Mouse (Mus musculus) thymus, postnatal 10 days (tissue): Measurements from ENCODE around the gene Gm11639.
A peak's percentile ranks its signal among the peaks of the same experiment; 100 is the strongest.
"Not testable (repeated sequence)": the region's sequence is repeated elsewhere in the genome, so short reads cannot be mapped to it uniquely, and the experiment has no call there.

Experiments
- DNase-seq, 2 experiments: peaks; one replicate each; pipeline ENCODE4 v3.0.0; 2021; ENCODE audit warnings: low spot score in 2 of 2

Gene Gm11639

DNA sequence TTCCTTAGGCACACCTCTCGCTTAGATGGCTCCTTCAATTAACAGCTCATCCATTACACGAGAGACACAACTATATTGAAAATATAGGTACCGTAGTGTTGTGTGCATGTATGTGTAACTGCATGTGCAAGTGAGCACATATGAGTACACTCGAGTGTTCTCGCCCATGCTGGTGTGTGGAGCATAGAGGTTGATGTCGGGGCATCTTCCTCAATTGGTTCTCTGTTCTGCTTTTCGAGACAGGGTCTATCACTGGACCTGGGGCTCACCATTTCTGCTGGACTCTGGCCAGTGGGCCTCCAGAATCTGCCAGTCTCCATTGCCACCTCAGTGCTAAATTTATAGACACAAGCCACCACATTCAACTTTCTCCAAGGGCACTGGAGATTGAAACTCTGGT lies 432.3 kb downstream of the Gm11639 start:
- DNase-seq: no peak

DNA sequence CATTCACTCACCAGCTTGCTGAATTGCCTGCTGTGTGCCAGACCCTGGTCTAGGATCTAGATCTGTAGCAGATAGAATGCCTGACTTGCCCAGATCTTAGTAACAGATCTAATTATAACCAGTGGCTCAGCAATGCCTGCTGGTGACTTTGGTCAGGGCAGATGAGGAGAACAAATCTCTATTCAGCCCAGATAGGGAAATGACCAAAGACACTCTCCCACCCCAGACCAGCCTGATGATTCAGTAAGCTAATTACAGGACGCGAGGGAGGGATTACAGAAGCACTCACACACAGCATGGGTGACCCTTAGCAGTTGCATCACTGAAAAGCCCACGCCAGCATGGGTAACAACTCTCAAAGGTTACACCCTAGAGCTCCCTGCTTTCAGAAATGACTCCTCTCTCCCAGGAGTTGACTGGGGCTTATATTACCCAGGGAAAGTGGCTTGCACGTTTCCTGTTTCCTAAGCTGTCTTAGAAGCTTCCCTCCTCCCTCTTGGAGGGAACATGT lies 435.1 kb downstream of the Gm11639 start:
- DNase-seq: no peak

DNA sequence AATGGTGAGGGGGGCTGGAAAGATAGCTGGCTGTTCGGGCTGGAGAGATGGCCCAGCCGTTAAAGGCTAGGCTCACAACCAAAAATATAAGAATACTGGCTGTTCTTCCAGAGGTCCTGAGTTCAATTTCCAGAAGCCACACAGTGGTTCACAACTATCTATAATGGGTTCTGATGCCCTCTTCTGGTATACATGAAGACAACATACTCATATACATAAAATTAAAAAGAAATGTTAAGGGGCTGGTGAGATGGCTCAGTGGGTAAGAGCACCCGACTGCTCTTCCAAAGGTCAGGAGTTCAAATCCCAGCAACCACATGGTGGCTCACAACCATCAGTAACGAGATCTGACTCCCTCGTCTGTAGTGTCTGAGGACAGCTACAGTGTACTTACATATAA lies 436.3 kb downstream of the Gm11639 start:
- not testable (repeated sequence) for DNase-seq

DNA sequence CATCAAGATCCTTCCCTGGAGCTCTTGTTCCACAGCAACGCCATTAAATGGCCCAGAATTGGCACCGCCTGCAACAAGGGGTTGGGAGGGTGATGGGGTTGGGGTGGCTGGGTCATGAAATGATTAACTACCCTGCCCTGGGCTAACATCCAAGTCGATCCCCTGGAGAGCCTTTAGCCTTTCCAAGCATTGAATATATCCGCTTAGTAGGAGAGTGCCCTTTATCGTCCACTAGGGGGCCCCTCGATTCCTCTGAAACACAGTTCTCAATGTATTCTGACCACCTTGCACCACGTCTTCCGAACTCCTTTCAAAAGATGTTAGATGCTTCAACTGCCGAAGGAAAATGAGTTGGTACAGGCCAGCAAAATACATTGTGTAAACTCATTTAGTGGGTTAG lies 438.5 kb downstream of the Gm11639 start:
- peak in 1 of 2 experiments; percentile 52 for DNase-seq

DNA sequence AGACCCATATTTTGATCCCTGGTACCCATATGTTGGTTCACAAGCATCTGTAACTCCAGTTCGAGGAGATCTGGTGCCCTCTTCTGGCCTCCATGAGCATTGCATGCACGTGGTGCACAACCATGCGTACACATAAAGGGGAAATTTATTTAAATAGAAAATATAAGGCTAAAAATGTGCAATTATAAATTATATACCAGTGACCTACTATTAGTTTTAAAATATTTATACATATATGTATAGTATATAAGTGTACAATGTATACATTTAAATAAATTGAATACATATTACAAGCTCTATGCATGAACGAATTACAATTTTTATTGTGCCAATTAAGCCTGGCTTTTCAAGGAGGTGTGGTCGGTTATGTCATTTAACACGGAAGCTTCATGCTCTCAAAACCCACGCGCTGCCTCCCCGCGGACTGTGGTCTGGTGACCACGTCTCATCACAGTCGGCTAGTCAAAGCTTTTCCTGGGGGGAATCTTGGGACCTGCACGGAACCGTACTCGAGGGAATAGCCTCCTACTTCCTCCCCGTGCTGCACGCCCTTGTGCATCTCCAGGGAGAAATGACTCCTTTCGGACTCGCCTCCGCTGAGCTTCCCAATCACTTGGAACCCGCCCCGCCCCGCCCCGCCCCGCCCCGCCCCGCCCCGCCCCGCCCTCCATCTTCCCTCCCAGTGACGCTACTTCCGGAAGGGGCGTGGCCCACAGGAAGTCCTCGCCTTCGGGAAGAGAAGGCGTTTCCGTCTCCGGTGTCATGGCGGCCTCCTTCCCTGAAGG lies 440.4 kb downstream of the Gm11639 start, which contains the start of gene Mettl2:
TSS of gene Mettl2 (plus strand) at position 691 of the 785 bp plus-strand sequence.
- peak; percentile 67 to 82 for DNase-seq

DNA sequence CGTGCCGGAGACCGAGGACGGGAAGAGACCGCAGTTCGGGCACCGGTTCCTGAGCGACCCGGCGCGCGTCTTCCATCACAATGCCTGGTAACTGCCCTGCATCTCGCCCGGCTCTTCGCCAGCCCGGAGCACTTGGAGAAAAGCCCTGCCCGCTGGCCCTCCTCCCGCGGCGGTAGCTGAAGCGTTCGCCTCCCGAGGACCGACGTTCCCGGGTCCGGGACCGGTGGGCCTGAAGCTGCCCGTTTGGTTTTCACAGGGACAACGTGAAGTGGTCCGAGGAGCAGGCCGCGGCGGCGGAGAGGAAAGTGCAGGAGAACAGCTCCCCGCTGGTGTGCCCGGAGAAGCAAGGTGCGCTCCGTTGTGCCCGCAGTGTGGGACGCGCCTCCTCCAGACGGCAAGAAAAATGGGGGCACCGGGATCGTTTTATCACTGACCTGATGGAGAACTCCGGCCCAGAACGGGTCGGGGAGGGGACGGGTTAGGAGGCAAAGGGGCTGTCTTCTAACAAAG lies 441.1 kb downstream of the Gm11639 start:
- DNase-seq: no peak

DNA sequence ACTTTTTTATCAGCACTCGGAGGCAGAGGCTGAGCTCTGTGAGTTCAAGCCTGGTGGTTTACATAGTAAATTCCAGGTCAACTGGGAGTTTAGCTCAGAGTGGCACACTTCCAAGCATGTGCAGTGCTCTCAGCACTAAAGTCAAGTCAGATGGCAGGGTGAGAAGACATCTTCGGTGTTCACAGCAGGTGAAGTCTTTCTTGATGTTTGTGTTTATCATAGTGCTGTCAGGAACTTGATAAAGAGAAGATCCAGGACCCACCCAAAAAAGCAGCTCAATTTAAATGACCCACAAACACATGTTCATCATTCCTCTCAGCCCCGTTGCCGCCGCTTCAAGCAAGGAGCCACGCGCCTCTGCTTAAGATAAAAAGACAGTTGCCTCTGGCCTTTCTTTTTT lies 450.2 kb downstream of the Gm11639 start:
- DNase-seq: no peak

DNA sequence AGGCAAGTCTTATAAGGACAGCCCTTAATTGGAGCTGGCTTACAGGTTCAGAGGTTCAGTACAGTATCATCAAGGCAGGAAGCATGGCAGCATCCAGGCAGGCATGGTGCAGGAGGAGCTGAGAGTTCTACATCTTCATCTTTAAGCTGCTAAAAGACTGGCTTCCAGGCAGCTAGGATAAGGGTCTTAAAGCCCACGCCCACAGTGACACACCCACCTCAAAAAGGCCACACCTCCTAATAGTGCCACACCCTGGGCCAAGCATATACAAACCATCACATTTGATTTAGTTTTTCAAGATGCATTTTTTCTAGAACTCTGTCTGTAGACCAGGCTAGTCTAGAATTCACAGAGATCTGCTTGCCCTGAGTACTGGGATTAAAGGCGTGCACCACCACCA lies 451.7 kb downstream of the Gm11639 start:
- not testable (repeated sequence) for DNase-seq

DNA sequence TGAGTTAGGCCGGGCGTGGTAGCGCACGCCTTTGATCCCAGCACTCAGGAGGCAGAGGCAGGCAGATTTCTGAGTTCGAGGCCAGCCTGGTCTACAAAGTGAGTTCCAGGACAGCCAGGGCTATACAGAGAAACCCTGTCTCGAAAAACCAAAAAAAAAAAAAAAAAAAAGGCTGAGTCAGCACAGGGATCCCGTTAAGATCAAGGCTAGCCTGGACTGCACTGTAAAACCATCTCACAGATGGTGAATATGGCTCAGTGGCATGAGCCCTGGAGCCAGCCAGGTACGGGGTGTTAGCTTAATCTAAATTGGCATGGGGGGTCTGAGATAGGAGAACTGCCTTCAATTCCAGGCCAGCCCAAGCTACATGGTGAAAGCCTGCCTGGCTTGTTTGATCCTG lies 455.0 kb downstream of the Gm11639 start:
- not testable (repeated sequence) for DNase-seq

DNA sequence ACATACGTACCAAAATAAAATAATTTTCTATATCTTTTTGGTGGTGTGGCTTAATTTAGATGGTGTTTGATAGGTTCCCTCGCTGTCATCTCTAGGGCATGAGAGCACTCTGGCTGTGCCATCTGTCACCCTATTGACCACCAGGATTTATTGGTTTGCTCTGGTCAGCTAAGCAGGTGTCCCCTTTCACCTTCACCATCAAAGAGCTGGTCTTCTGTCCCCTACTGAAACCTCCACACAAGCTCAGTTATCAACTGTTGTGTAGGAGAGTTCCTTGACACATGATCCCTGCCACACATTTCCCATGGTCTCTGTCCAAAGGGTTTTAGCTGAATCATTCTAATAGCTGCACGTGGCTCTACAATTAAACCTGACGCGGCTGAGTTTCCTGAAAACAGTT lies 455.6 kb downstream of the Gm11639 start:
- no peak for DNase-seq

DNA sequence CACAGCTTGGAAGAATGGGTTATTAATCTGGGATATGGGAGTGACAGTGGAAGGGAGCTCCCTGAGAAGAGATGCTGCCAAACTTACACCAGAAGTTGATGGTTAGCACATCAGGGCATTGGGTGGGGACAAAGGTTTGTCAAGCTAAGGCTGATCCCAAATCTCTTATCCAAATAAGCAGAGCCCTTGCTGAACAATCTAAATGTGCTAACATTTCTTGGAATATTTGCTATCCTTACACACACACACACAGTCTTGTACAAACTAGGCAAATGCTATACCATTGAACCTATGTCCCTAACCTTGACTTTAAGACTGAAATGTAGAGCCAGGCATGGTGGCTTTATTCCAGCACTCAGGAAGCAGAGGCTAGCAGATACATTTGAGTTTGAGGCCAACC lies 458.1 kb downstream of the Gm11639 start:
- no peak for DNase-seq

DNA sequence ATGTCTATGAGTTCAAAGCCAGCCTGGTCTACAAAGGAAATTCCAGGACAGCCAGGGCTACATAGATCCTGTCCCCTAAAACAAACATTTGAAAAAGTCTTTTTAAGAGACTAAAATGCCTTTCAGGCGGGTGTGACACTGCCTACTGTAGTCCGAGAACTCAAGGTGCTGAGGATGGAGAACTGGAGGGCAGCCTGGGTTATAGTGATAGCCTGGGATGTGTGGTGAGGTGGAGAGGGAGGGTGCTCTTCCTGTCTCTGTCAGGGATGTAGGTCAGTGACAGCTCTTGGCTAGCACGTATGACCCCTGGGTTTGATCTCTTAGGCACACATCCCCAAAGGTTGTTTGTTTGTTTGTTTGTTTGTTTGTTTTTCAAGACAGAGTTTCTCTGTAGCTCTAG lies 458.6 kb downstream of the Gm11639 start:
- no peak for DNase-seq

DNA sequence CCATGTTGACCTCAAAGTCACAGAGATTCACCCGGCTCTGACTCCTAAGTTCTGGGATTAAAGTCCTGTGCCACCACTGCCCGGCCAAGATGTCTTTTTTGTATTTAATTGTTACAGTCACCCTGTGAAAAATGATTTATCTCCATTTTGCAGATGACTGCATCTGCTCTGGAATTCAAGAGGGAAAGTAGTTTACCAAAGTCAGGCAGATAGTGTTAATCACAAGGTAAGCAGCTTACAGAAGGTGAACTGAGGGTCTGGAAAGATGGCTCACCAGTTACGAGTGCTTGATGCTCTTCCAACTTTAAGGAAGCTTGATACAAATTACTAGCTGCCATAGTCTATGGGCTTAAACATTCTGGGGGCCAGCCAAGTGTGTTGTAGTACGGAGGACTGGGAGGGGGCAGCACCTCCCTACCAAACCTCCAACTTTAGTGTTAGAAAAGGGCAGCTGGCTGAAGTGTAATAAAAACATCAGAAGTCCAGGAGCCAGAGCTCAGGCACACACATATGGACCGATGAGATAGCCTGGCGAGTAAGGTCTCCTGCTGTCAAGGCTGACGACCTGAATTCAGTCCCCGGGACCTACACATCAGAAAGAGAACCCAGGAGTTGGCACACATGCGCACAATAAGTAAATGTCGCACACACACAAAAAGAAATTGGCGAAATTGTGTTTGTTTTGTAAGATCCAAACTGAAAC lies 459.2 kb downstream of the Gm11639 start:
- no peak for DNase-seq

DNA sequence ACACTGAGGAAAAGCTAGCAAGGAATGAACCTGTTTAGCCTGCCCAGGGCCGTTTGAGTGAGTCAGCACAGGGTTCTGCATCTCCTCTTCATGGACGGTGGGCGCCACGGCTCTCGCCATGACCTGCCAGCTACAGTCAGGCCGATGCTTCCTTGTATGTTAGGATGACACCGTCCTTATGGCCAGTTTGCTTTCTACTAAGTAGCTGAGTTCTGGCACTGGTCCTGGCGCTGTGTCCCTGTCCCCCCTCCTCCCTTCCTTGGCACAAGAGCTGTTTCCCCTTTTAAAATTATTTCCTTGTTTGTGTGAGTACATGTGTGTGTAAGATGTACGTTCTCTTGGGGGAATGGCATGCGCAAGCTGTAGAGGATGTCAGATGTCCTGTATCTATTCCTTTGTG lies 459.7 kb downstream of the Gm11639 start:
- no peak for DNase-seq

DNA sequence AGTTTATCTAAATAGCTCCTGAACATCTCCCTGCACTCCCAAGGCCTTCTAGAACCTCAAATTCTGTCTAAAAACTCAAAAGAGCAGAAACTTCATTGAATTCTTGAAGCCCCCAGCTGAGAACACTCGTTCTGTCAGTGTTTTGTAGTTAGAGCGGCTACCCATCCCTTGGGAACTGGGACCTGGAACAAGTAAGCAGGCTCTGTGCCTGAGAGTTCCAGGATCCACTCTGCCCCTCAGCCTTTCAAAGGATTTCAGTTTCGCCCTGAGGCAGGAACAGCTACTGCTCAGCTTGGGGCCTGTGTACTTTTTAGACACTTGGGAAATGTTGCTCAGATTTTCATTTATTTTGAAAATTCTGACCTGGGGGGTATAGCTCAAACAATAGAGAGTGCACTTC lies 461.1 kb downstream of the Gm11639 start, which contains the start of gene Gm10842:
TSS of gene Gm10842 (plus strand) at position 301 of the 400 bp plus-strand sequence.
- no peak for DNase-seq

DNA sequence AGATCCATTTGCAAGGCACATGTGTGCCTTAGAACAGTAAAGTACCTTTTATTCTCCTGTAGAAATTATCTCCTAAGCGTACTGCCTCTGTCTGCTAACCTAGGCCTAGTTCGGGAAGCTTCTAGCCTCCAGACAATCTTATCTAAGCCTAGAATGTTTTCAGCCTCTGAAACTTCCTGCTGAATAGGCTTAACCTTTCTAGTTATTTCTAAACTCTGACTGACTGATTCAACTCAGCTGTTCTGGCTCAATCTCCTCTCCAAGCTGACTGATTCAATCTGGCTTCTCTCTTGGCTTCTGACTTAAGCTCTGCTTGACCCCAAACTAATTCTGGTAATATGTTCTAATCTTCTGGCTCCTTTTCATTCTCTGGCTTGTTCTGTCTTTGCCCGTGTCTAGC lies 463.8 kb downstream of the Gm11639 start:
- no peak for DNase-seq

DNA sequence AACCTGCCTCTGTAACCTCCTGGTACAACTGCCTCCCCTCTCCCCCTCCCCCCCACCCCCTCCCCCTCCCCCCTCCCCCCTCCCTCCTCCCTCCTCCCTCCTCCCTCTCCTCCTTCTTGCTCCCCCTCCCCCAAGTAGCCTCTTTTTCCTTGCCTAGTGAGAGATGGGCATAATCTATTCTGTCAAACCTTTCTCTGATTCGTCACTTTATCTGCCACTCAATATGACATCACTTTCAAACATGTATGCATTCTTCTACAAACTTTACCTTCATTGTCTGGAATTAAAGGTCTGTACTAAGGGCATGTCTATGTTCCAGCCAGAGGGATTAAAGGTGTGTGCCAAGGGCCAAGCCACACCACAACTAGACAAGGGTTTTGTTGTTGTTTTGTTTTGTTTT lies 464.3 kb downstream of the Gm11639 start:
- peak in 1 of 2 experiments; percentile 32 for DNase-seq

DNA sequence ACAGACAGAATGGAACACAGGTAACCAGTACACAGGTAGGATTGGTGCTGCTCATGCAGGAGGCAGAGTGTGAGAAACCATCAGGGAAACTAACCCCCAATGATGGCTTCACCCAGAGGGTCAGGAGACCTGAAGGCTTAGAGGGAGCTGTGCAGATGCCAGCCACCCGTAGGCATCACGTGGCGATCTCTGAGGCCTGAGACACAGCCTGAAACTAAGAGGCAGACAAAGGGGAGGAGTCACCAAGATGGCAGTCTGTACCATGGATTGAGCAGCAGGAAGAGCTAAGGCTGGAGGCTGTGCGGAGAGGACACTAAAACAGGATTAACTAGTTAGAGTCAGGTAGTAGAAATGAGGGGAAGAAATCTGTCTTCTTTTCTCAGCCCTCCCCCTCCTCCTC lies 465.2 kb downstream of the Gm11639 start:
- no peak for DNase-seq

DNA sequence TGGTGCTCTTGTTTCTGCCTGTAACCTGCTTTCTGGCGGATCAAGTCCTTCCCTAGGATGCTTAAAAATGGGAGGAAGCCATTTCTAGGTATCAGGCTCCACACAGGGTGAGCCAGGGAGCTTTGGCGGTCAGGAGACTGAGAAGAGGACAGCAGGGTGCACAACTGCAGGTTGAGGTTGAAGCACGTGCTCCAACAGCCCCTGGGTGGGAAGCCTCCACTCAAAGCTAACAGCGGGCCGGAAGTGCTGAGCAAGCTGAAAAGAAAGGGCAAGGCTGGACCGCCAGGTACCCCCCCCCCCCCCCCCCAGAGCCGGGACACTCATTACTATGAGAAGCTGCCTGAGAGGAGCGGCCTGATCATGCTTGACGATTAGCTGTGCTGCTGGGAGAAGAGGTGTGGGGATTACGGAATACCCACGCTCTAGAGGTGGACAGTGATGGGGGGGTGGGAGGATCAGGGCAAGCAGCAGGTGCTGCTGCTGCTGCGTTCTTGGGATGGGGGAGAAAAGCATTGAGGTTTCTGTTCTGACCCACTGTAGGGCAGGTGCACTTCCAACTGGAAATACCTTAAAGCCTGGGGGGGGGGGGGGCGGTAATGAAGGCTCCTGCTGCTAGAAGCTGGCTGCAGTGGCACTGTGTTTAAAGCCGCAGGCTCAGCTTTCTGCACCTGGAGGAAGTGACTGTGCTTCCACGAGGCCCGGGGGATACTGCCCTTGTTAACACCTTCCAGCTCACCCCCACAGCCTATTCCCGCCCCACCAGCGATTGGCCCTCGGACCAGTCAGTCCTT lies 465.9 kb downstream of the Gm11639 start:
- DNase-seq: peak; percentile 49 to 51

DNA sequence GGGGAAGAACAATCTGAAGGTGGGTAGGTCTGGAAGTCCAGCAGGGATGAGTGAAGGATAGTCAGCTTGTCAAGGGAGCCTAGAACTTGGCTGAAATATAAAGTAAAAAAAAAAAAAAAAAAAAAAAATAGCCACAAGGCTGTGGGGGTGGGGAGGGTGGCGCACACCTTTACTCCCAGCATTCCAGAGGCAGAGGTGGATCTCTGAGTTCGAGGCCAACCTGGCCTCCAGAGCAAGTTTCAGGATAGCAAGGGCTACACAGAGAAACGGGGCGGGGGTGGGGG lies 466.5 kb downstream of the Gm11639 start:
- no peak for DNase-seq

DNA sequence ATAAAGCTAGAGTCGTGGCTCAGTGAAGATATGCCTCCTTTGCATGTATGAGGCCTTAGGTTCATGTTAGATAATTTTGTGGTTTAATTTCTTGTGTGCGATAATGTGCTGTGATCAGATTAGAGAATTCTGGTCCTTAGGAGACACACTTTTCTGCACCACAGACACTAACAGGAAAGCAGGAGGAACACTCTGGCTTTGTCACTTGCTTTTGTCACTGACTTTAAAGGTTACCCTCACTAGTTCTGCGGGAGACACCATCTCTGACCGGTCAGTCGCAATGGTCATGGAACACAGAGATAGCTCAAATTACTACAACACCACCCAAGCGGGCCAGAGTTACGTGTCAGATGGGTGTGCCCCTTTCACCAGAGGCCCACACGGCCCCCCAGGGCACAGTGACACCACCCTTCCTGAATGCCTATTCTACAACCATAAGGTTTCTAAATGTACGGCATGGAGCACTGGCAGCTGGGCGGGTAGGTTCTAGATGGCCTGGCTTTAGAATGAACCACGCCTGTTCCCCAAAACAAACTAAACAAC lies 466.9 kb downstream of the Gm11639 start:
- DNase-seq: no peak
